Mouse (Mus musculus) thymus, adult 2 months (tissue): Measurements from ENCODE around the gene Rasgrp2. TPM values are rescaled to one million over a fixed set of nuclear protein-coding genes. Genes with fewer than 3 reads are reported as not detected.

Source experiments
- DNase-seq: peaks from one replicate; pipeline ENCODE4 v3.0.0; 2021
- H3K27ac ChIP-seq: fragments of 200-500 bp; 2 replicates; pipeline ENCODE4 v1.5.1; 2012; ENCODE audit warnings: low read length, control low read depth; ENCODE audit not compliant: control insufficient read depth, insufficient read depth
- H3K27me3 ChIP-seq: fragments of 200-500 bp; 2 replicates; pipeline ENCODE4 v1.6.1; 2012; ENCODE audit warnings: mild to moderate bottlenecking, low read length, moderate library complexity, mixed read lengths; ENCODE audit not compliant: control insufficient read depth, insufficient read depth
- H3K36me3 ChIP-seq: fragments of 200-500 bp; 2 replicates; pipeline ENCODE4 v1.6.1; 2012; ENCODE audit warnings: mild to moderate bottlenecking, low read length, moderate library complexity; ENCODE audit not compliant: control insufficient read depth, insufficient read depth
- H3K4me1 ChIP-seq: fragments of 200-500 bp; replicated peaks from 2 replicates; pipeline ENCODE4 v1.6.1; 2012; ENCODE audit warnings: low read length; ENCODE audit not compliant: control insufficient read depth, insufficient read depth
- H3K4me3 ChIP-seq: fragments of 200-500 bp; 2 replicates; pipeline ENCODE4 v1.5.1; 2012; ENCODE audit warnings: mild to moderate bottlenecking, low read length, control low read depth, moderate library complexity; ENCODE audit not compliant: control insufficient read depth, insufficient read depth
- CTCF ChIP-seq: fragments of 200-500 bp; IDR thresholded peaks from 2 replicates; pipeline ENCODE4 v1.5.1; 2012; ENCODE audit warnings: mild to moderate bottlenecking, control low read depth, low read length, moderate library complexity, borderline replicate concordance; ENCODE audit not compliant: control insufficient read depth, poor library complexity, insufficient read depth; ENCODE audit errors: extremely low read depth
- POLR2A ChIP-seq: fragments of 200-500 bp; IDR thresholded peaks from 2 replicates; pipeline ENCODE4 v1.6.1; 2012; ENCODE audit warnings: mild to moderate bottlenecking, low read length, control low read depth, moderate library complexity; ENCODE audit not compliant: control insufficient read depth, poor library complexity, insufficient read depth; ENCODE audit errors: extremely low read depth
- WGBS: fragments of 180-500 bp; shearing (Covaris S2); methylation state at CpG from one replicate; pipeline ENCODE4 v1.1.7; 2018; 5-methylcytosine and 5-hydroxymethylcytosine counted together
- polyA plus RNA-seq: library from polyadenylated mRNA; depleted of rRNA; stranded (reverse); fragments of >200 nt; gene quantifications from 2 replicates; pipeline ENCODE4 v1.2.3, GENCODE M21; 2012

Gene Rasgrp2
- polyA plus RNA-seq, 1 experiment, result 561 TPM

GRCm38 (mm10) chr19:6386234-6386633 lies 12.9 kb upstream of the Rasgrp2 start:
- TF ChIP-seq CTCF (no peak), POLR2A (no peak)
- Histone ChIP-seq H3K27me3 (no peaks in the 10 kb centered on the region), H3K4me1 (peaks cover 32% of the 10 kb centered on the region), H3K4me3 (no peak overlapping the region), H3K36me3 (no peaks in the 10 kb centered on the region), H3K27ac (no peak overlapping the region)
- DNase-seq, result no peak
- 84% methylated on average over 9 of the region's 9 CpGs for WGBS

DNA sequence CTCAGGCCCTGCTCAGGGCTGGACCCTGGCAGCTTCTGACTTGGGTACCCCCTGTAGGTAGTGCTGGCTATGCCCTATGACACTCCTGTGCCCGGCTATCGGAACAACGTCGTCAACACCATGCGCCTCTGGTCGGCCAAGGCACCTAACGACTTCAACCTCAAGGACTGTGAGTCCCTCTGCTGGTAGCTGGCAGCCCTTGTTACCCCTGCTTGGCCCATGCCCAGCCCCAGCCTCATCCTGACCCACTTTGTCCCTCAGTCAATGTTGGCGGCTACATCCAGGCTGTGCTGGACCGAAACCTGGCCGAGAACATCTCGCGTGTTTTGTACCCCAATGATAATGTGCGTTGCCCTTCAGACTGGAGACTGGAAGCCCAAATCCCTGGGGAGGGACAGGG lies 11.1 kb upstream of the Rasgrp2 start:
- peaks cover 32% of the 10 kb centered on the region for H3K4me1 ChIP-seq
- H3K27ac ChIP-seq, result no peak overlapping the region
- no peaks in the 10 kb centered on the region for H3K36me3 ChIP-seq
- no peak for DNase-seq
- WGBS, result 88% methylated on average over 13 of the region's 13 CpGs
- TF ChIP-seq CTCF, result no peak
- no peak for TF ChIP-seq POLR2A
- no peaks in the 10 kb centered on the region for H3K27me3 ChIP-seq
- no peak overlapping the region for H3K4me3 ChIP-seq

- Histone ChIP-seq H3K4me1 (peaks cover 18% of the 10 kb centered on the region), H3K27ac (no peak overlapping the region), H3K36me3 (no peaks in the 10 kb centered on the region), H3K27me3 (no peaks in the 10 kb centered on the region), H3K4me3 (peak overlapping the region; percentile 29)
- WGBS, result 11% methylated on average over 16 of the region's 16 CpGs
- DNase-seq, result peak; percentile 69
- TF ChIP-seq CTCF, result no peak
- no peak for TF ChIP-seq POLR2A
Observed at GRCm38 (mm10) chr19:6389803-6390202, 9.3 kb upstream of the Rasgrp2 start.

DNA sequence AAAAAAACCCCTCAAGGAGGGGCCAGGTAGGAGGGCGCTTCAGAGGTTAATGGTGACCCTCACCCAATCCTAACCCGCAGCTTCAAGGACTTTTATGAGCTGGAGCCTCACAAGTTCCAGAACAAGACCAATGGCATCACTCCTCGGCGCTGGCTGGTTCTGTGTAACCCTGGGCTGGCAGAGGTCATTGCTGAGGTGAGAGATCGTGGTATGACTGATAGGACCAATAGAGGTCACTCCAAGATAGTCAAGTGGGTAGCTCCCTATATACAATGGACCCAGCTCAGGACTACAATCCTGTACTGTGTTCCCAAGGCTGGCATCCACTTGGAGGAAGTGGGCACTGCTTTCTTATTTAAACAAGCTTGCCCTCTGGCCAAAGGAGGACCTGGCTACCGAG lies 8.9 kb upstream of the Rasgrp2 start:
- WGBS, result 88% methylated on average over 6 of the region's 6 CpGs
- Histone ChIP-seq H3K27ac (no peak overlapping the region), H3K36me3 (no peaks in the 10 kb centered on the region), H3K4me1 (peaks cover 18% of the 10 kb centered on the region), H3K4me3 (no peak overlapping the region), H3K27me3 (no peaks in the 10 kb centered on the region)
- DNase-seq, result no peak
- TF ChIP-seq CTCF, result no peak
- no peak for TF ChIP-seq POLR2A

DNA sequence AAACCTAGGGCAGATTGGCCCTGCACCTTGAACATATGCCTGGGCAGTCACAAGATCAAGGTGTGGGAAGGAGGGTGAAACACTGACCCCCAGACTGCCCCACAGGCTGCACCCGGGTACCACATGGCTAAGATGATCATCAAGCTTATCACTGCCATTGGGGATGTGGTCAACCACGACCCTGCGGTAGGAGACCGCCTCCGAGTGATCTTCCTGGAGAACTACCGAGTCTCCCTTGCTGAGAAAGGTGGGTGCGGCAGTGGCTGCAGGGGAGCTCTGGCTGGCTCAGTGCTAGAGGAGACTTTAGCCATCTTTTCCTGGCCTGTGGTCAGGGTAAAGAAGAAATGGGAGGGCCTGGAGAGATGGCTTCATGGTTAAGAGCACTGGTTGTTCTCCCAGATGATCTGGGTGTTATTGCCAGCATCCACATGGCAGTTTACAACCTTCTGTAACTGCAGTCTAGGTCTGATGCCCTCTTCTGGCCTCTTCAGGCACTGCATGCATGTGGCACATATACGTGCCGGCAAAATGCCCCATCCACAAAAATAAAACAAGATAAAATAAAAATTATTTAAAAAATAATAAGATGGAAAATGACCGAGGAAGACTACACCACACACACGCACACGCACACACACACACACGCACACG lies 6.3 kb upstream of the Rasgrp2 start:
- 58% methylated on average over 14 of the region's 14 CpGs for WGBS
- no peak for DNase-seq
- no peak overlapping the region for H3K4me3 ChIP-seq
- TF ChIP-seq POLR2A (no peak), CTCF (no peak)
- H3K27ac ChIP-seq, result no peak overlapping the region
- no peaks in the 10 kb centered on the region for H3K36me3 ChIP-seq
- H3K27me3 ChIP-seq, result no peaks in the 10 kb centered on the region
- peaks cover 30% of the 10 kb centered on the region for H3K4me1 ChIP-seq

DNA sequence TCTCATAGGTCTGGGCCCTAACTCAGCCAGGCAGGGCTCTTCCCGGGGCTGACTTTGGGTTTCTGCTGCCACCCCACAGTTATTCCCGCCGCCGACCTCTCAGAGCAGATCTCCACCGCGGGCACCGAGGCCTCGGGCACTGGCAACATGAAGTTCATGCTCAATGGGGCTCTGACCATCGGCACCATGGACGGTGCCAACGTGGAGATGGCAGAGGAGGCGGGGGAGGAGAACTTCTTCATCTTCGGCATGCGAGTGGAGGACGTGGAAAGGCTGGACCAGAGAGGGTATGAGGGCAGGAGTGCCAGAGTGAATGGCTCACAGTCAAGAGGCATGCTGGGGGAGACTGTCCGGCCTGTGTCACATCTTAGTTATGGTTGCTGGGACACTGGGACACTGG lies 5.5 kb upstream of the Rasgrp2 start:
- Histone ChIP-seq H3K4me3 (no peak overlapping the region), H3K4me1 (peaks cover 31% of the 10 kb centered on the region), H3K36me3 (no peaks in the 10 kb centered on the region), H3K27ac (no peak overlapping the region), H3K27me3 (no peaks in the 10 kb centered on the region)
- no peak for DNase-seq
- TF ChIP-seq POLR2A, result no peak
- no peak for TF ChIP-seq CTCF
- 94% methylated on average over 16 of the region's 16 CpGs for WGBS

- H3K4me1 ChIP-seq, result peaks cover 26% of the 10 kb centered on the region
- WGBS, result 99% methylated on average over 5 of the region's 5 CpGs
- no peaks in the 10 kb centered on the region for H3K36me3 ChIP-seq
- TF ChIP-seq POLR2A (no peak), CTCF (no peak)
- no peak overlapping the region for H3K27ac ChIP-seq
- no peak overlapping the region for H3K4me3 ChIP-seq
- no peak for DNase-seq
- no peaks in the 10 kb centered on the region for H3K27me3 ChIP-seq
Observed at GRCm38 (mm10) chr19:6396237-6396636, 2.9 kb upstream of the Rasgrp2 start.
